29 mouse cellular contexts compared by ENCODE assay signal in the genomic region with DNA sequence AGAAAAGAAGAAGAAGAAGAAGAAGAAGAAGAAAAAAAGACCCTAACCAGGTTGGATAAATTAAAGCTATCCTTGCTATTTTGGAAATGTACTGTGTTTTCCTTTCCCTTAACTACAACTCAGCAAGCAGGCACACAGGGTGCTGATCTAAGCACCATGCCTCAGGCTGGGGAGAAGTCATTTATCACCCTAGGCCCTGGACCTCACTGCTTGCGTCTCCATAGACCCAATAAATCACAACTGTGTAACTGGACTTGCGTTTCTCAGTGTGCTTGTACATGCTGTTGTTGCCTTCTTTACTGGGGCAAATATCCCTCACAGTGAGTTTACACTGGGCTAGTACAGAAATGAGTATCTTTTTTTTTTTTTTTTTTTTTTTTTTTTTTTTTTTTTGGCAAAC.
DNase-seq lines count a peak whose midpoint lies in the region; ATAC-seq and TF ChIP-seq lines count a peak whose summit lies in the region.
"Had no signal": no experiment of that assay in that cellular context is flagged by ENCODE, and none has a peak within 500 bp of the region (broad histone marks: within the 10 kb centered on the region; RNA-seq: fewer than 3 reads in every experiment).

No protein-coding gene starts in this region.

- H3K4me1 ChIP-seq in kidney, embryonic 16.5 days (ENCODE audit: insufficient read depth, low read length): 0 out of 2 replicates have a peak, but pooled peaks cover 7% of the 10 kb centered on the region
- peaks cover 0 to 3% of the 10 kb centered on the region in 2 experiments; a peak in 1 of 4 replicates for H3K4me1 ChIP-seq in ES-E14 (ENCODE audit: control insufficient read depth in 2 of 2, insufficient read depth in 2 of 2, low read length in 2 of 2, poor library complexity in 1 of 2)
- H3K4me1 ChIP-seq in limb, embryonic 10.5 days: peaks cover 26% of the 10 kb centered on the region
- H3K4me1 ChIP-seq: embryonic facial prominence, embryonic 15.5 days; forebrain, embryonic 12.5 days; heart, embryonic 13.5 days had no signal

- 0 out of 2 replicates have a peak, but pooled peaks have one; percentile 12 for ATAC-seq in kidney, embryonic 16.5 days (ENCODE audit: low FRiP score, low TSS enrichment)
- ATAC-seq: forebrain, embryonic 16.5 days; hindbrain, postnatal 0 days; inflammation-experienced regulatory T-cells, adult 6 months; intestine, embryonic 16.5 days; Patski had no signal

- in situ Hi-C loops in ES-E14 (cut with MboI; ENCODE audit: low sequenced_read_pairs in 2 of 2, unreplicated experiment in 2 of 2): no loop called here

- no peak overlapping the region for H3K9ac ChIP-seq in kidney, embryonic 16.5 days (replicated peaks; ENCODE audit: low read length)
- no peak overlapping the region for H3K9ac ChIP-seq in ES-E14 (ENCODE audit: insufficient read depth, low read depth, low read length, poor library complexity, severe bottlenecking)
- H3K9ac ChIP-seq: embryonic facial prominence, embryonic 12.5 days; embryonic facial prominence, embryonic 15.5 days; forebrain, embryonic 12.5 days; heart, embryonic 13.5 days; hindbrain, embryonic 14.5 days had no signal

- no peaks in the 10 kb centered on the region for H3K36me3 ChIP-seq in kidney, embryonic 16.5 days (ENCODE audit: insufficient read depth, low read length)
- H3K36me3 ChIP-seq in ES-E14 (ENCODE audit: control insufficient read depth, insufficient read depth, low read length, poor library complexity, severe bottlenecking): no peaks in the 10 kb centered on the region
- H3K36me3 ChIP-seq in limb, embryonic 10.5 days: no peaks in the 10 kb centered on the region
- H3K36me3 ChIP-seq: embryonic facial prominence, embryonic 12.5 days; embryonic facial prominence, embryonic 15.5 days; forebrain, embryonic 12.5 days; G1E; heart, embryonic 13.5 days had no signal

- no peak overlapping the region for H3K27ac ChIP-seq in kidney, embryonic 16.5 days (ENCODE audit: low read length)
- no peak overlapping the region for H3K27ac ChIP-seq in ES-E14 (ENCODE audit: insufficient read depth, low read depth, low read length, poor library complexity, severe bottlenecking)
- peak overlapping the region; percentile 68 for H3K27ac ChIP-seq in limb, embryonic 10.5 days
- H3K27ac ChIP-seq: embryonic facial prominence, embryonic 12.5 days; embryonic facial prominence, embryonic 15.5 days; forebrain, embryonic 12.5 days; heart, embryonic 13.5 days; hindbrain, embryonic 14.5 days; hindbrain, postnatal 0 days had no signal

- H3K4me2 ChIP-seq in kidney, embryonic 16.5 days (replicated peaks; ENCODE audit: low read depth, low read length): no peak overlapping the region
- H3K4me2 ChIP-seq: embryonic facial prominence, embryonic 12.5 days; embryonic facial prominence, embryonic 15.5 days; forebrain, embryonic 12.5 days; heart, embryonic 13.5 days; hindbrain, embryonic 14.5 days had no signal

- peaks cover 11% of the 10 kb centered on the region for H3K9me3 ChIP-seq in kidney, embryonic 16.5 days (ENCODE audit: low read length)
- H3K9me3 ChIP-seq in ES-E14 (ENCODE audit: control insufficient read depth, insufficient read depth, low read depth, low read length): no peaks in the 10 kb centered on the region
- no peaks in the 10 kb centered on the region for H3K9me3 ChIP-seq in limb, embryonic 10.5 days (replicated peaks)
- H3K9me3 ChIP-seq: embryonic facial prominence, embryonic 12.5 days; embryonic facial prominence, embryonic 15.5 days; forebrain, embryonic 12.5 days had no signal

- H3K4me3 ChIP-seq in kidney, embryonic 16.5 days (ENCODE audit: low read length): no peak overlapping the region
- no peak overlapping the region for H3K4me3 ChIP-seq in ES-E14 (ENCODE audit: insufficient read depth in 1 of 2, low read depth in 1 of 2, low read length in 2 of 2, poor library complexity in 1 of 2, severe bottlenecking in 1 of 2)
- H3K4me3 ChIP-seq in limb, embryonic 10.5 days: no peak overlapping the region
- H3K4me3 ChIP-seq: embryonic facial prominence, embryonic 12.5 days; embryonic facial prominence, embryonic 15.5 days; erythroblast, embryonic 14.5 days; forebrain, embryonic 12.5 days; heart, embryonic 13.5 days had no signal

- DNase-seq in embryo, embryonic 10 days (ENCODE audit: low spot score): peak; percentile 55
- DNase-seq in embryo, embryonic 9.5 days (ENCODE audit: extremely low spot score): no peak
- no peak for DNase-seq in kidney, postnatal 25 days
- no peak for DNase-seq in ES-E14 (ENCODE audit: low read depth, low spot score)
- DNase-seq in limb, embryonic 10.5 days (ENCODE audit: low spot score): no peak
- DNase-seq in gastrocnemius, postnatal 10 days: no peak
- no peak for DNase-seq in cerebellum, adult 18-20 months
- DNase-seq: adrenal gland, adult 8-10 months; adrenal gland, postnatal 25 days; cerebellum, adult 11-12 months; cerebellum, adult 9-10 months; cerebellum, postnatal 14 days; gastrocnemius, postnatal 14 days; heart, adult 18-20 months; heart, postnatal 14 days; heart, postnatal 4 days had no signal

- H3K27me3 ChIP-seq in kidney, embryonic 16.5 days (ENCODE audit: insufficient read depth, low read length): no peaks in the 10 kb centered on the region
- no peaks in the 10 kb centered on the region for H3K27me3 ChIP-seq in limb, embryonic 10.5 days (ENCODE audit: low read depth, poor library complexity, severe bottlenecking)
- H3K27me3 ChIP-seq: embryonic facial prominence, embryonic 12.5 days; embryonic facial prominence, embryonic 15.5 days; forebrain, embryonic 12.5 days; heart, embryonic 13.5 days; Patski had no signal

- WGBS in kidney, embryonic 16.5 days: 22% methylated on average over 2 of the region's 2 CpGs
- WGBS in limb, embryonic 10.5 days: 23% methylated on average over 2 of the region's 2 CpGs

TF ChIP-seq in ES-E14, 5 proteins besides CTCF, POLR2A, EP300 and RAD21:
- TF ChIP-seq MAFK (IDR thresholded peaks at IDR 0.05; ENCODE audit: insufficient read depth, low read depth, low read length): no peak
- TF ChIP-seq ZNF384 (IDR thresholded peaks at IDR 0.05; ENCODE audit: low read depth, low read length): peak; percentile 40; the same call in 1 of the 2 replicates
